Mouse (Mus musculus) stomach, postnatal 0 days (tissue): ENCODE measurements at regions not wholly inside any gene's neighbourhood (a gene's known extent, or its start where the extent isn't known, plus 50 kb on each side); places are given as distances from the start of the nearest gene placed in this dataset.

ENCODE experiments used
- ATAC-seq: fragments of 200-750 bp; cut with Nextera tagmentation; 2 replicates; pipeline ENCODE4 v1.8.0; 2017; ENCODE audit not compliant: low FRiP score, low TSS enrichment
- DNase-seq: peaks from one replicate; pipeline ENCODE4 v3.0.0-alpha.2; 2016; ENCODE audit warnings: low spot score
- H3K27ac ChIP-seq: fragments of 300-500 bp; sonication (generic); replicated peaks from 2 replicates; pipeline ENCODE4 v1.5.1; 2014; ENCODE audit warnings: mild to moderate bottlenecking, control low read depth
- H3K27me3 ChIP-seq: fragments of 300-500 bp; sonication (generic); 2 replicates; pipeline ENCODE4 v1.6.1; 2014; ENCODE audit warnings: low read length; ENCODE audit not compliant: control insufficient read depth, insufficient read depth
- H3K36me3 ChIP-seq: fragments of 300-500 bp; sonication (generic); 2 replicates; pipeline ENCODE4 v1.6.1; 2014; ENCODE audit warnings: low read length, mixed read lengths; ENCODE audit not compliant: control insufficient read depth, insufficient read depth
- H3K4me1 ChIP-seq: fragments of 300-500 bp; sonication (generic); replicated peaks from 2 replicates; pipeline ENCODE4 v1.6.1; 2014; ENCODE audit warnings: antibody characterized with exemption; ENCODE audit not compliant: control insufficient read depth, insufficient read depth
- H3K4me2 ChIP-seq: fragments of 300-500 bp; sonication (generic); replicated peaks from 2 replicates; pipeline ENCODE4 v1.6.1; 2014; ENCODE audit warnings: low read depth, mild to moderate bottlenecking, control low read depth, moderate library complexity
- H3K4me3 ChIP-seq: fragments of 300-500 bp; sonication (generic); 2 replicates; pipeline ENCODE4 v1.5.1; 2014; ENCODE audit warnings: low read depth, low read length, control low read depth
- H3K9ac ChIP-seq: fragments of 300-500 bp; sonication (generic); 2 replicates; pipeline ENCODE4 v1.6.1; 2014; ENCODE audit warnings: mild to moderate bottlenecking, low read length, control low read depth, mixed read lengths
- H3K9me3 ChIP-seq: fragments of 300-500 bp; sonication (generic); 2 replicates; pipeline ENCODE4 v1.6.1; 2016; ENCODE audit warnings: low read length; ENCODE audit not compliant: control insufficient read depth
- CTCF ChIP-seq: IDR thresholded peaks from 2 replicates; pipeline ENCODE4 v1.5.1; 2016; ENCODE audit warnings: antibody characterized with exemption, low read depth, mild to moderate bottlenecking, moderate library complexity
- EP300 ChIP-seq: optimal IDR thresholded peaks from 2 replicates; pipeline ENCODE3; 2016; ENCODE audit warnings: antibody characterized with exemption
- WGBS: fragments of 180-500 bp; shearing (Covaris S2); extraction: QIAGEN DNeasy Blood & Tissue Kit; methylation state at CpG from one replicate; pipeline ENCODE4 v1.1.7; 2014; 5-methylcytosine and 5-hydroxymethylcytosine counted together

DNA sequence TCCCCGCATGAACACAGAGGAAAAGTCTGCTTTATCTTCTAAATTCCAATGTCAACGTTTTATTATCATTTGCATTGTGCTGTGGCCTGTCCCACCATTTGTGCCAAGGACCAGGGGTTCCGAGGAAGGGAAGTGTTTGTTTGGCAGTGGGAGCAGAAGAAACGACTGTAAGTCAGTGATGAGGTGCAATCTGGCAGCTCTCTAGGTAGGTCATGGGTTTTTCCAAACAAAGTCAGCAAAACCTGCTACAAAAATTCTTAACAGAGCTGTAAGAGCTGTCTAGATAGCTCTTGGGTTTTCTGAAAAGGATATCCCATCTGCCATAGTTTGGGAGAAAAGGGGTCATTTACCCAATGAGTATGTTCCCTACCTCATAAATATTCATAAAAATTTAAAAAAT lies 321.9 kb downstream of the Chl1 start:
- no peak overlapping the region for H3K9ac ChIP-seq
- DNase-seq (no peak), ATAC-seq (no peak)
- H3K36me3 ChIP-seq, result no peaks in the 10 kb centered on the region
- no peaks in the 10 kb centered on the region for H3K27me3 ChIP-seq
- no peak overlapping the region for H3K27ac ChIP-seq
- H3K4me3 ChIP-seq, result no peak overlapping the region
- no peaks in the 10 kb centered on the region for H3K4me1 ChIP-seq
- 42% methylated on average over 4 of the region's 4 CpGs for WGBS
- no peak for TF ChIP-seq EP300
- no peak for TF ChIP-seq CTCF
- no peaks in the 10 kb centered on the region for H3K9me3 ChIP-seq
- no peak overlapping the region for H3K4me2 ChIP-seq

DNA sequence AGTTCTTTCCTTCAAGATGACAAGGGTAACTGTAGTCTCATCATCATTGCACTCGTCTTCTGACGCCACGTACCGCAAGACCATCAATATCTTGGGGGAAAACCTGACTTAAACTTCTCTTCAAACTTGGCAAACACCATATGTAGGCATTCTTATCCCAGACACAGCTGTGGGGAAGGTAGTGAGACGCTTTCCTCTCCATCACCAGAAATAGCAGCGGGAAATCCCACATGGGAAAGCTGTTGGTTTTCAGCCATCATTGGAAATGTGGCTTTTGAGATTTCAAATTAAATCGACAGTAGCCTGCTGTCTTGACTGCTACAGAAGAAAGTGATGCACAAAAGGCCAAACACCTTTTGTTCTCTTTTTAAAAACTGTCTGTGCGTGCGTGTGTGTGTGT lies 322.4 kb downstream of the Chl1 start:
- no peaks in the 10 kb centered on the region for H3K27me3 ChIP-seq
- ATAC-seq, result no peak
- no peaks in the 10 kb centered on the region for H3K9me3 ChIP-seq
- no peaks in the 10 kb centered on the region for H3K4me1 ChIP-seq
- H3K36me3 ChIP-seq, result no peaks in the 10 kb centered on the region
- DNase-seq, result no peak
- no peak overlapping the region for H3K4me3 ChIP-seq
- no peak for TF ChIP-seq EP300
- TF ChIP-seq CTCF, result no peak
- H3K27ac ChIP-seq, result no peak overlapping the region
- no peak overlapping the region for H3K4me2 ChIP-seq
- no peak overlapping the region for H3K9ac ChIP-seq
- 84% methylated on average over 9 of the region's 9 CpGs for WGBS

DNA sequence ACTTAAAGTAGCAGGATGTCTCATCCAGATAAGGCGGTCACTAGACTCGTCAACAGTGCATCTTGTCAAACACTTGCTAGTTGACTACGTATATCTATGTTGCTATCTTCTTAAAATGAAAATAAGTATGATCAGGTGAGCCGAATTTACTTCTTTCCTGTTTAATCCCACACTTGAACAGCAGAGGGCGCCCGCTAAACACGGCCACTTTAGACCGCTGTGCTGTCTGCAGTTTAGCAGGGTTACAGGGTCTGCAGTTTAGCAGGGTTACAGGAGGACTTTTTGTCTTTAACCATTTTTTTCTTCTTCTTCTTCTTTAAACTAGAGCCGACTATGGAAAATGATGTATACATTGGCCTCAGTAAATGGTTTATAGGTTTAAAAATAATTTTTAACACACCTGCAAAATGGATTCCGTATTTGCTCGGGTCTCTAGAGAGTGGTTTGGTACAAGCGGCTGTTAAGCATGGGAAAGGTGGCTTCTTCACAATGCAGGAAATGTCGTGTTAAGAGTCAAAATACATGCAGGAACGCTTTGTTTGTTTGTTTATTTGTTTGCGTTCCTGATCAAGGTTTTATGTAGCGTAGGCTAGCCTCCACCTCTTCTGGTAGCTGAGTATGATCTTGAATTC lies 323.2 kb downstream of the Chl1 start:
- WGBS, result 43% methylated on average over 16 of the region's 16 CpGs
- DNase-seq (peak; percentile 53), ATAC-seq (no peak)
- no peaks in the 10 kb centered on the region for H3K9me3 ChIP-seq
- no peaks in the 10 kb centered on the region for H3K36me3 ChIP-seq
- no peak overlapping the region for H3K27ac ChIP-seq
- TF ChIP-seq CTCF (peak; percentile 85), EP300 (no peak)
- no peaks in the 10 kb centered on the region for H3K4me1 ChIP-seq
- no peaks in the 10 kb centered on the region for H3K27me3 ChIP-seq
- H3K9ac ChIP-seq, result no peak overlapping the region
- H3K4me3 ChIP-seq, result no peak overlapping the region
- H3K4me2 ChIP-seq, result no peak overlapping the region

DNA sequence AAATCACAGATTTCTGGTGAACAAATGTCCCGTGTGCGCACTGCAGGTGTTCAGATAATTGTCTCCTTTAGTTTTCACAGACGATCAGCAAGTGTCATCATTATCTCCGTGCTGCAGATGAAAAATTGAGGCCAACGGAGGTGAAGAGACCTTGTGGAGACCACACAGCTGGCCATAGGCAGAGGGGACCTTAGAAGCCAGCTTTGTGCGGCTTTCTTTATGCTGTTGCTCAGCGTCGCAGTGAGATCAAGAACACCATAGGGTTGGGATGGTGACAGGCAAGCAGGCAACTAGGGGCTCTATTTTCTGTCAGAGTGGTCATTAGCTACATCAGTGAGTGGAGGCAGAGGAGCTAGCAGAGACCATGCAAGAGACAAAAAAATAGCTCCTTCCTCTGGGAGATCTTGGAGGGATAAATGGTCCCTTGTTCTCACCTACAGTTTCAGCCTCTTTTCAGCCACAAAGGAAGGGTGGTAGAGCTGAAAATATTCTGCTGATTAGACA lies 324.4 kb downstream of the Chl1 start:
- Histone ChIP-seq H3K36me3 (no peaks in the 10 kb centered on the region), H3K9me3 (no peaks in the 10 kb centered on the region), H3K4me3 (no peak overlapping the region), H3K27me3 (no peaks in the 10 kb centered on the region), H3K9ac (no peak overlapping the region), H3K4me1 (no peaks in the 10 kb centered on the region), H3K4me2 (no peak overlapping the region), H3K27ac (no peak overlapping the region)
- no peak for ATAC-seq
- DNase-seq, result no peak
- no peak for TF ChIP-seq CTCF
- TF ChIP-seq EP300, result no peak
- 61% methylated on average over 8 of the region's 8 CpGs for WGBS

DNA sequence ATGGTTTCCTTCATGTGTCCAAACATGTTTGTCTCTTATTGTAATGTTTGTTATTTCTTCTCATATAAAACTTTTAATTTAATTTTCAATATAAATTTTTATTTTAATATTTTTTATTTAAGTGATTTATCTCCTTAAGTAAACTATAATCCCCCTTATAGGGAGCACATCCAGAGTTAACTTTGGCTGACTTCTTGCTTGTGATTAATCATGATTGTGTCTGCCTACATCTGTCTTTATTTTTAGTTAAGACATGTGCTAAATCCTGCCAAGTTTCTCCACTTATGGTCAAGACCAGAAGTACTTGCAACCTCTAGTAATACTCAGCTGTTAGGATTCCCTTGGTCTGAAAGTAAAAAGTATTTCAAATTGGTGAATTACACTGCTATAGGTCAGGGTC lies 349.4 kb downstream of the Chl1 start:
- TF ChIP-seq CTCF (no peak), EP300 (no peak)

DNA sequence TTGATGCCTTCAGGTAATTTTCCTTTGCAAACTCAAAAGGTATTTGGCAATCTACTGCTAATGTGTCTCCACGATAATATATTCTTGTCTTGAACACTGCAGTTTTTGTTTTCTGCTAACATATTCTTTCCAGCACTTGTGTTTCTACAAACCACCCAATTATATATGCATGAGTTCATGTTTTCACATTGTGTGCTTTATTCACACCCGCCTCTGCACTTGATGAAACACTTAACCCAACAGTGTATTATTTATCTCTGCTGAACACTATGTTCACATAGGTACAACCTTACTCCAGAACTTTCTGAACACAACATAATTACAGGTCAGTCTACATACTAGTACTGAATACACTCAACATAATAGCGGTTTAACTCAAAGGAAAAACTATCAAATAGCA lies 383.1 kb downstream of the Chl1 start:
- Histone ChIP-seq H3K4me3 (no peak overlapping the region), H3K9me3 (no peaks in the 10 kb centered on the region), H3K9ac (no peak overlapping the region), H3K4me2 (no peak overlapping the region), H3K36me3 (no peaks in the 10 kb centered on the region), H3K27me3 (no peaks in the 10 kb centered on the region), H3K4me1 (no peaks in the 10 kb centered on the region), H3K27ac (no peak overlapping the region)
- 73% methylated on average over 3 of the region's 3 CpGs for WGBS
- no peak for TF ChIP-seq CTCF
- TF ChIP-seq EP300, result no peak
- no peak for ATAC-seq
- no peak for DNase-seq

More for the DNA sequence above, 349.4 kb downstream of the Chl1 start:
- no peaks in the 10 kb centered on the region for H3K27me3 ChIP-seq
- H3K9me3 ChIP-seq, result no peaks in the 10 kb centered on the region
- H3K4me3 ChIP-seq, result no peak overlapping the region
- no peaks in the 10 kb centered on the region for H3K4me1 ChIP-seq
- no peak overlapping the region for H3K9ac ChIP-seq
- ATAC-seq, result no peak
- H3K27ac ChIP-seq, result no peak overlapping the region
- DNase-seq, result no peak
- H3K4me2 ChIP-seq, result no peak overlapping the region
- H3K36me3 ChIP-seq, result no peaks in the 10 kb centered on the region
